ENCODE assay signal across 11 mouse cellular contexts in the genomic region with DNA sequence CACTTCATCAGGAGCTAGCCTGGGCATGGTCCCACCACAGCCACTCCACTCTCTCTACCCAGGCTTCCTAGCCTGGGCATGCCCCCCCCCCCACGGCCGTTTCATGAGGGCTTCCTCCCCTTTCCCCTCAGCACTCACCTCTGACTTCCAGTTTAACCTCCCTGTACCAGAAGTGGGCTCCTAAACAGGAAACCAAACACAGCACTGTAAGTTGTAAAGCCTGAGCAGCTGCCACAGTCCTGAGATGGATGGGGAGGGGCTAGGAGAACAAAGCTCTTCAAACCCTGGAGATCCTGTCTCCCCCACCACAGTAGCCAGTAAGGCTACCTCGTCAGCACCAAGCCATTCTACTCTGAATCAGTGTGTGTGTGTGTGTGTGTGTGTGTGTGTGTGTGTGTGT. TPM values are rescaled to one million over a fixed set of nuclear protein-coding genes. Genes with fewer than 3 reads are reported as not detected.
DNase-seq lines count a peak whose midpoint lies in the region; ATAC-seq and TF ChIP-seq lines count a peak whose summit lies in the region.
"Had no signal": no experiment of that assay in that cellular context is flagged by ENCODE, and none has a peak within 500 bp of the region (broad histone marks: within the 10 kb centered on the region; RNA-seq: fewer than 3 reads in every experiment).

No protein-coding gene starts in this region.

- no peaks in the 10 kb centered on the region for H3K27me3 ChIP-seq in heart, embryonic 15.5 days
- H3K27me3 ChIP-seq in lung, postnatal 0 days (replicated peaks; ENCODE audit: insufficient read depth, low read length): no peaks in the 10 kb centered on the region

- peak overlapping the region; percentile 70 for H3K27ac ChIP-seq in heart, embryonic 15.5 days
- peak overlapping the region; percentile 54 for H3K27ac ChIP-seq in lung, postnatal 0 days (ENCODE audit: low read length)
- H3K27ac ChIP-seq: liver, embryonic 15.5 days had no signal

- H3K9ac ChIP-seq in heart, embryonic 15.5 days: no peak overlapping the region
- H3K9ac ChIP-seq in lung, postnatal 0 days (replicated peaks; ENCODE audit: low read depth): no peak overlapping the region
- H3K9ac ChIP-seq: liver, embryonic 15.5 days had no signal

- H3K4me2 ChIP-seq in heart, embryonic 15.5 days: no peak overlapping the region
- no peak overlapping the region for H3K4me2 ChIP-seq in lung, postnatal 0 days (replicated peaks; ENCODE audit: low read depth, low read length)
- H3K4me2 ChIP-seq: liver, embryonic 15.5 days had no signal

- H3K9me3 ChIP-seq in heart, embryonic 15.5 days (replicated peaks): no peaks in the 10 kb centered on the region
- H3K9me3 ChIP-seq in lung, postnatal 0 days (ENCODE audit: low read length): no peaks in the 10 kb centered on the region
- H3K9me3 ChIP-seq: liver, embryonic 15.5 days had no signal

- peaks cover 15% of the 10 kb centered on the region for H3K4me1 ChIP-seq in heart, embryonic 15.5 days (replicated peaks)
- H3K4me1 ChIP-seq in lung, postnatal 0 days (ENCODE audit: insufficient read depth, low read depth, low read length): peaks cover under 1% of the 10 kb centered on the region; the same call in 1 of the 2 replicates

- H3K4me3 ChIP-seq in heart, embryonic 15.5 days: no peak overlapping the region
- no peak overlapping the region for H3K4me3 ChIP-seq in lung, postnatal 0 days (ENCODE audit: low read depth, low read length)
- H3K4me3 ChIP-seq: liver, embryonic 15.5 days had no signal

- no peak; the same call in 1 of the 2 replicates for TF ChIP-seq EP300 in lung, postnatal 0 days (IDR thresholded peaks at IDR 0.05)

- H3K36me3 ChIP-seq in heart, embryonic 15.5 days: no peaks in the 10 kb centered on the region
- no peaks in the 10 kb centered on the region for H3K36me3 ChIP-seq in lung, postnatal 0 days (ENCODE audit: insufficient read depth, low read length)
- H3K36me3 ChIP-seq: liver, embryonic 15.5 days had no signal

- DNase-seq in heart, adult 18-20 months: no peak
- peak; percentile 59 for DNase-seq in lung, postnatal 0 days (ENCODE audit: low spot score)
- DNase-seq in lung, postnatal 36 days: no peak
- peak; percentile 37 to 59 for DNase-seq in thymus, postnatal 36 days
- no peak for DNase-seq in neural tube, embryonic 10.5 days (ENCODE audit: extremely low spot score, low spot score)
- DNase-seq in frontal cortex, adult 2 months (ENCODE audit: extremely low spot score in 1 of 2, low spot score in 1 of 2): no peak
- DNase-seq: kidney, adult 11 months had no signal

- no peak for TF ChIP-seq CTCF in lung, postnatal 0 days (IDR thresholded peaks at IDR 0.05)

- WGBS in heart, embryonic 15.5 days: 31% methylated on average over 3 of the region's 3 CpGs
- 20% methylated on average over 1 of the region's 3 CpGs for WGBS in lung, postnatal 0 days

- ATAC-seq in heart, embryonic 15.5 days (replicated peaks; ENCODE audit: insufficient number of reproducible peaks, insufficient read depth, low FRiP score, low read depth): peak; percentile 33; the same call in 1 of the 2 replicates
- ATAC-seq in lung, postnatal 0 days: peak; percentile 60
- peak; percentile 53 for ATAC-seq in granulocyte monocyte progenitor cell, adult 5-6 weeks (replicated peaks; ENCODE audit: poor library complexity, severe bottlenecking)

RNA-seq across cellular contexts. Expression of gene Ppp1r13b, which starts 6.1 kb away (rescaled TPM):
- polyA plus RNA-seq in heart, embryonic 15.5 days (2015; fragmentation: Nextera tagmentation; extraction: Ambion mirVana): 11.1 and 15.3 TPM in 2 replicates
- 10 to 100 TPM; 16.9 to 17.8 TPM for total RNA-seq in heart, adult 18-20 months (2021)
- polyA plus RNA-seq in lung, postnatal 0 days (2015; fragmentation: Nextera tagmentation; extraction: Ambion mirVana): 21.8 and 22.7 TPM in 2 replicates
- 11.2 and 11.4 TPM in 2 replicates for total RNA-seq in granulocyte monocyte progenitor cell, adult 5-6 weeks (2014; fragmentation: Nextera tagmentation)
- 2.9 and 4.7 TPM in 2 replicates for total RNA-seq in granulocyte monocyte progenitor cell, adult 5-6 weeks (2017)
- polyA plus RNA-seq in frontal cortex, adult 2 months (2012; rRNA removed): 37.6 and 37.9 TPM in 2 replicates

RNA-seq across cellular contexts. Expression of gene Atp5mpl, which starts 52.7 kb away (rescaled TPM):
- polyA plus RNA-seq in heart, embryonic 15.5 days (2015; fragmentation: Nextera tagmentation; extraction: Ambion mirVana): 1,223 and 1,834 TPM in 2 replicates
- 1,000 to 10,000 TPM; 1,322 to 1,486 TPM for total RNA-seq in heart, adult 18-20 months (2021)
- 400 and 463 TPM in 2 replicates for polyA plus RNA-seq in lung, postnatal 0 days (2015; fragmentation: Nextera tagmentation; extraction: Ambion mirVana)
- total RNA-seq in granulocyte monocyte progenitor cell, adult 5-6 weeks (2014; fragmentation: Nextera tagmentation): 630 and 670 TPM in 2 replicates
- total RNA-seq in granulocyte monocyte progenitor cell, adult 5-6 weeks (2017): 410 and 442 TPM in 2 replicates
- 259 and 293 TPM in 2 replicates for polyA plus RNA-seq in frontal cortex, adult 2 months (2012; rRNA removed)

RNA-seq across cellular contexts. Expression of gene Tdrd9, which starts 57.3 kb away (rescaled TPM):
- polyA plus RNA-seq in heart, embryonic 15.5 days (2015; fragmentation: Nextera tagmentation; extraction: Ambion mirVana): 0.10 and 0.36 TPM in 2 replicates
- under 1 TPM; 0.22 to 0.54 TPM for total RNA-seq in heart, adult 18-20 months (2021)
- polyA plus RNA-seq in lung, postnatal 0 days (2015; fragmentation: Nextera tagmentation; extraction: Ambion mirVana): 0.02 and 0.05 TPM in 2 replicates
- total RNA-seq in granulocyte monocyte progenitor cell, adult 5-6 weeks (2014; fragmentation: Nextera tagmentation): not detected in 2 replicates
- not detected in 2 replicates for total RNA-seq in granulocyte monocyte progenitor cell, adult 5-6 weeks (2017)
- 0.84 and 1.3 TPM in 2 replicates for polyA plus RNA-seq in frontal cortex, adult 2 months (2012; rRNA removed)
- total RNA-seq: monocyte, adult 5-6 weeks had no signal

Comparison
In these comparisons a context has a peak if more than half of its experiments do, and no peak if none do; other contexts are left out.
1. DNase-seq: peak in lung, postnatal 0 days (single experiment) and thymus, postnatal 36 days (2 of 2); none in heart, adult 18-20 months (0 of 2), lung, postnatal 36 days (single experiment), neural tube, embryonic 10.5 days (single experiment) and frontal cortex, adult 2 months (0 of 2).
2. Peak in every context shown above with its lines, with median percentiles within 50 percentile points of each other: ATAC-seq.